Mouse (Mus musculus): ENCODE measurements around the gene Lifr.

DNA sequence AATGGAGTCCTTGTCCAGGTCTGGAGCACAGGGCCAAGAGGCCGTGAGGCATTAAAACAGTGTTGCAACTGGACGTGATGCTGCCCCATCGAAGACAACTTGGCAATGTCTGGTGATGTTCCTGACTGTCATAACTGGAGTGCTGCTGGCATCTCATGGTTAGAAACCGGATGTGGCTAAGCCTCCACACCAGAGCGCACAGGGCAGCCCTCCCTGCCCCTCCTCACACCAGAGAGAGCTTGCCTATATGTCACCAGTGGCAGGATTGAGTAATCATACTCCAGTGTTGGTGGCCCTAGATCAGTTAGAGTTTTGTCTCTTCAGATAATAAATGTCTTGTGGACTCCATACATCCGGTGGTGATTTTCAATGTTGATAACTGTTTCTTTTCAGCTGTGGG, 97.3 kb downstream of the Lifr start:
- TF ChIP-seq TCF3 (IDR thresholded peaks at IDR 0.05; ENCODE audit: insufficient read length, low read depth) (no peak), POLR2A (IDR thresholded peaks at IDR 0.05; ENCODE audit: insufficient read length, low read depth) (no peak), E2F4 (IDR thresholded peaks at IDR 0.05; ENCODE audit: insufficient read depth) (no peak), USF1 (IDR thresholded peaks at IDR 0.05; ENCODE audit: low read depth) (no peak), TCF12 (IDR thresholded peaks at IDR 0.05; ENCODE audit: insufficient read depth, poor library complexity, severe bottlenecking) (no peak), MAX (IDR thresholded peaks at IDR 0.05; ENCODE audit: low read depth) (no peak), MYOD1 (IDR thresholded peaks at IDR 0.05; ENCODE audit: control insufficient read depth in 1 of 3, insufficient read length in 2 of 3, low read depth in 2 of 3) (no peak), CEBPB (IDR thresholded peaks at IDR 0.05; ENCODE audit: insufficient read depth, poor library complexity, severe bottlenecking) (no peak), POLR2AphosphoS2 (IDR thresholded peaks at IDR 0.05; ENCODE audit: insufficient read length, low read depth) (no peak), REST (IDR thresholded peaks at IDR 0.05; ENCODE audit: insufficient read depth, insufficient read length) (no peak)

Measured in myocyte (in vitro differentiated cells).